Mouse (Mus musculus) MEL (cell line): ENCODE results near the gene Slc3a2.

ENCODE experiments used
- CTCF ChIP-seq, 3 experiments: IDR thresholded peaks in 2 of 3; conservative IDR thresholded peaks in 1 of 3; 2 replicates each; pipeline ENCODE4 v1.5.1; 2011 to 2012; ENCODE audit warnings: low read length in 3 of 3, low read depth in 2 of 3, mild to moderate bottlenecking in 2 of 3, improper control_type of control experiment in 1 of 3, inconsistent platforms in 1 of 3, mixed read lengths in 1 of 3, moderate library complexity in 1 of 3; ENCODE audit not compliant: control insufficient read depth in 1 of 3, insufficient read depth in 1 of 3, poor library complexity in 1 of 3, severe bottlenecking in 1 of 3
- E2F4 ChIP-seq: IDR thresholded peaks from 2 replicates; pipeline ENCODE4 v1.6.1; 2011; ENCODE audit warnings: low read depth, low read length, improper control_type of control experiment, borderline replicate concordance
- EP300 ChIP-seq, 2 experiments: IDR thresholded peaks; 2 replicates each; pipeline ENCODE4 v1.6.1; 2011; ENCODE audit warnings: improper control_type of control experiment in 2 of 2, low read length in 2 of 2, low read depth in 1 of 2, mild to moderate bottlenecking in 1 of 2
- JUND ChIP-seq: IDR thresholded peaks from 2 replicates; pipeline ENCODE4 v1.6.1; 2011; ENCODE audit warnings: low read depth, mild to moderate bottlenecking, improper control_type of control experiment, low read length
- NELFE ChIP-seq: IDR thresholded peaks from 2 replicates; pipeline ENCODE4 v1.6.1; 2011; ENCODE audit warnings: low read depth, low read length, improper control_type of control experiment
- POLR2A ChIP-seq, 2 experiments: IDR thresholded peaks; 2 replicates each; pipeline ENCODE4 v1.6.1; 2011 to 2012; ENCODE audit warnings: low read length in 2 of 2, mild to moderate bottlenecking in 2 of 2, control low read depth in 1 of 2, improper control_type of control experiment in 1 of 2, low read depth in 1 of 2, moderate library complexity in 1 of 2; ENCODE audit not compliant: control insufficient read depth in 1 of 2, insufficient read depth in 1 of 2, poor library complexity in 1 of 2
- TCF12 ChIP-seq: IDR thresholded peaks from 2 replicates; pipeline ENCODE4 v1.6.1; 2014; ENCODE audit warnings: low read depth, mild to moderate bottlenecking, inconsistent platforms, low read length, improper control_type of control experiment, moderate library complexity

DNA sequence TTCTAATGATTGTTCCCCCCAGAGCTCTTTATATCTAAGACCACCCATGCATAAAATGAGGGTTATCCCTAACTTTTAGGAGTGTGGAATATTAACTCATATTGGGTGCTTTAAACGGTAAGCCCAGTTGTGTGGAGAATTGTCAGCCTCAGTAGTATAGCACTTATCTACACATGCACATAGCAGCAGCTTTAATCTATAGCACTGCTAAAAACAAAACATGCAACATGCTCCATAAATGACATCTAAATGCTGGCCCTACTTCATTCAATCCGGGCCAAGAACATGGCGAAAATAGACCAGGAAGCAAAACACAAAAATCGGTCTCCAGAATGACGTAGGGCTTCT lies 636 bp downstream of the Slc3a2 start:
- no peak for TF ChIP-seq E2F4
- no peak for TF ChIP-seq CTCF (IDR thresholded peaks at IDR 0.05 in 2 of 3, conservative IDR thresholded peaks at IDR 0.05 in 1 of 3; ENCODE audit: control insufficient read depth in 1 of 3, insufficient read depth in 1 of 3, low read depth in 2 of 3, low read length in 3 of 3, poor library complexity in 1 of 3, severe bottlenecking in 1 of 3)
- no peak for TF ChIP-seq JUND
- TF ChIP-seq EP300 (IDR thresholded peaks at IDR 0.05; ENCODE audit: low read depth in 1 of 2, low read length in 2 of 2), result no peak
- TF ChIP-seq POLR2A (IDR thresholded peaks at IDR 0.05; ENCODE audit: control insufficient read depth in 1 of 2, insufficient read depth in 1 of 2, low read depth in 1 of 2, low read length in 2 of 2, poor library complexity in 1 of 2), result no peak
- TF ChIP-seq NELFE, result no peak
- no peak for TF ChIP-seq TCF12
